Mouse (Mus musculus): ENCODE results near the gene Smco4.

DNA sequence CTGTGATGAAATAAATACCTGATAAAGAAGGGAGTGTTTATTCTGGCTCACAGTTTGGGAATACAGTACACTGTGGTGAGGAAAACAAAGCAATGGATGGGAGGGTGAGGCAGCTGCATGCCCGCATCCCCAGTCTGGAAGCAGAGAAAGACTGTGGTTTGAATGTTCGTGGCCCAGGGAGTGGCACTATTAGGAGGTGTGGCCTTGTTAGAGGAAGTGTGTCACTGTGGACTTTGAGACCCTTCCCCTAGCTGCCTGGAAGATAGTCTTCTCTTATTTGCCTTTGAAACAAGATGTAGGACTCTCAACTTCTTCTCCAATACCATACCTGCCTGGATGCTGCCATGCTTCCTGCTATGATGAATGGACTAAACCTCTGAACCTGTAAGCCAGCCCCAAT lies 45.8 kb upstream of the Smco4 start:
- no peak for TF ChIP-seq CEBPB (IDR thresholded peaks at IDR 0.05; ENCODE audit: insufficient read depth, poor library complexity, severe bottlenecking)
- no peak for TF ChIP-seq POLR2A (IDR thresholded peaks at IDR 0.05; ENCODE audit: insufficient read length, low read depth)

All from myocyte (in vitro differentiated cells).